Mouse (Mus musculus): ENCODE data around the gene Sugp2.

DNA sequence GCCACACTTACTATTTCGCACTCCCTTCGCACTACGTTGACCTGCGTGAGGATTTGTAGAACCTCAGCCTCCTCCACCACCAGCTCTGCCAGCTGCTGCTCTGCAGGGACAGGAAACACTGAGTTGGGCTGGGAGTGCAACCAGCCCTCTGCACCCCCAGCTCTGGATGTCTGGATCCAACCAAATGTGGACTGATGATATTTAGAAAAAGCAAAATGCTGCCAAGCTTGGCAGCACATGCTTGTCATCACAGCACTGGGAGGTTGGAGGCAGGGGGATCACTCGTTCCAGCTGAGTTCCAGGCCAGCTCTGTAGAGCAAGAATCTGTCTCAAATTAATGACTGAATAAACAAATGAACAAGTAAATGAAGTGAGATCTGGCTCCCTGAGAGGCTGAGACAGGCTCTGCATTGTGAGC lies 60.0 kb downstream of the Sugp2 start:
- TF ChIP-seq CTCF (conservative IDR thresholded peaks at IDR 0.05; ENCODE audit: low read length) (no peak), NANOG (IDR thresholded peaks at IDR 0.05; ENCODE audit: borderline replicate concordance, low read length) (no peak), POU5F1 (IDR thresholded peaks at IDR 0.05; ENCODE audit: borderline replicate concordance, low read length) (no peak)

Measured in E14TG2a.4 (cell line).